Mouse (Mus musculus) MEL (cell line): ENCODE measurements at regions not wholly inside any gene's neighbourhood (a gene's known extent, or its start where the extent isn't known, plus 50 kb on each side); places are given as distances from the start of the nearest gene placed in this dataset.

Experiments used
- DNase-seq: peaks from one replicate; pipeline ENCODE4 v3.0.0; 2011; ENCODE audit warnings: low read depth, low spot score
- H3K27ac ChIP-seq: 2 replicates; pipeline ENCODE4 v1.5.1; 2012; ENCODE audit warnings: low read depth, mild to moderate bottlenecking, control low read depth, low read length, moderate library complexity; ENCODE audit not compliant: control insufficient read depth
- H3K27me3 ChIP-seq, 2 experiments: fragments of 150-350 bp in 1 of 2; sonication (generic) in 1 of 2; 2 replicates each; pipeline ENCODE4 v1.6.1; 2012; ENCODE audit warnings: low read length in 2 of 2, mild to moderate bottlenecking in 2 of 2, improper control_type of control experiment in 1 of 2, moderate library complexity in 1 of 2; ENCODE audit not compliant: insufficient read depth in 2 of 2, control insufficient read depth in 1 of 2
- H3K36me3 ChIP-seq, 2 experiments: 2 replicates each; pipeline ENCODE4 v1.6.1; 2012 to 2014; ENCODE audit warnings: low read length in 2 of 2, improper control_type of control experiment in 1 of 2, inconsistent platforms in 1 of 2, mild to moderate bottlenecking in 1 of 2; ENCODE audit not compliant: insufficient read depth in 2 of 2, control insufficient read depth in 1 of 2
- H3K4me1 ChIP-seq, 2 experiments: fragments of 150-350 bp in 1 of 2; sonication (generic) in 1 of 2; 2 replicates each; pipeline ENCODE4 v1.6.1; 2012; ENCODE audit warnings: low read length in 2 of 2, improper control_type of control experiment in 1 of 2, mild to moderate bottlenecking in 1 of 2; ENCODE audit not compliant: insufficient read depth in 2 of 2, control insufficient read depth in 1 of 2
- H3K4me3 ChIP-seq, 2 experiments: fragments of 150-350 bp in 1 of 2; sonication (generic) in 1 of 2; 2 replicates each; pipeline ENCODE4 v1.5.1; 2012; ENCODE audit warnings: low read depth in 2 of 2, low read length in 2 of 2, mild to moderate bottlenecking in 2 of 2, moderate library complexity in 2 of 2, control low read depth in 1 of 2, improper control_type of control experiment in 1 of 2; ENCODE audit not compliant: control insufficient read depth in 1 of 2, insufficient read depth in 1 of 2
- H3K79me2 ChIP-seq: 2 replicates; pipeline ENCODE4 v1.6.1; 2012; ENCODE audit warnings: mild to moderate bottlenecking, low read length, moderate library complexity; ENCODE audit not compliant: control insufficient read depth, poor library complexity, insufficient read depth
- H3K9ac ChIP-seq: 2 replicates; pipeline ENCODE4 v1.6.1; 2012; ENCODE audit warnings: low read depth, mild to moderate bottlenecking, control low read depth, low read length, moderate library complexity; ENCODE audit not compliant: control insufficient read depth, poor library complexity, severe bottlenecking
- H3K9me3 ChIP-seq: fragments of 150-350 bp; sonication (generic); replicated peaks from 2 replicates; pipeline ENCODE4 v1.6.1; 2012; ENCODE audit warnings: mild to moderate bottlenecking, low read length, improper control_type of control experiment, moderate library complexity; ENCODE audit not compliant: insufficient read depth
- CHD2 ChIP-seq: IDR thresholded peaks from 2 replicates; pipeline ENCODE4 v1.6.1; 2011; ENCODE audit warnings: low read length, improper control_type of control experiment
- CTCF ChIP-seq, 3 experiments: IDR thresholded peaks in 2 of 3; conservative IDR thresholded peaks in 1 of 3; 2 replicates each; pipeline ENCODE4 v1.5.1; 2011 to 2012; ENCODE audit warnings: low read length in 3 of 3, low read depth in 2 of 3, mild to moderate bottlenecking in 2 of 3, improper control_type of control experiment in 1 of 3, inconsistent platforms in 1 of 3, mixed read lengths in 1 of 3, moderate library complexity in 1 of 3; ENCODE audit not compliant: control insufficient read depth in 1 of 3, insufficient read depth in 1 of 3, poor library complexity in 1 of 3, severe bottlenecking in 1 of 3
- E2F4 ChIP-seq: IDR thresholded peaks from 2 replicates; pipeline ENCODE4 v1.6.1; 2011; ENCODE audit warnings: low read depth, low read length, improper control_type of control experiment, borderline replicate concordance
- ELF1 ChIP-seq: IDR thresholded peaks from 2 replicates; pipeline ENCODE4 v1.6.1; 2014; ENCODE audit warnings: low read depth, mild to moderate bottlenecking, inconsistent platforms, low read length, improper control_type of control experiment, moderate library complexity
- ETS1 ChIP-seq: IDR thresholded peaks from 2 replicates; pipeline ENCODE4 v1.6.1; 2012; ENCODE audit warnings: low read depth, mild to moderate bottlenecking, inconsistent platforms, low read length, improper control_type of control experiment, moderate library complexity
- GABPA ChIP-seq: IDR thresholded peaks from 2 replicates; pipeline ENCODE4 v1.6.1; 2012; ENCODE audit warnings: low read depth, mild to moderate bottlenecking, inconsistent platforms, low read length, improper control_type of control experiment, moderate library complexity
- GATA1 ChIP-seq: IDR thresholded peaks from 2 replicates; pipeline ENCODE4 v1.6.1; 2011; ENCODE audit warnings: low read depth, low read length, improper control_type of control experiment
- HCFC1 ChIP-seq: IDR thresholded peaks from 2 replicates; pipeline ENCODE4 v1.6.1; 2012; ENCODE audit warnings: low read depth, mild to moderate bottlenecking, inconsistent platforms, low read length, improper control_type of control experiment, moderate library complexity
- JUND ChIP-seq: IDR thresholded peaks from 2 replicates; pipeline ENCODE4 v1.6.1; 2011; ENCODE audit warnings: low read depth, mild to moderate bottlenecking, improper control_type of control experiment, low read length
- KAT2A ChIP-seq: conservative IDR thresholded peaks from 2 replicates; pipeline ENCODE4 v1.6.1; 2012; ENCODE audit warnings: low read depth, low read length, improper control_type of control experiment, inconsistent platforms
- MAFK ChIP-seq: IDR thresholded peaks from 2 replicates; pipeline ENCODE4 v1.6.1; 2011; ENCODE audit warnings: low read depth, mild to moderate bottlenecking, low read length, improper control_type of control experiment, borderline replicate concordance
- MAX ChIP-seq: IDR thresholded peaks from 2 replicates; pipeline ENCODE4 v1.6.1; 2011; ENCODE audit warnings: low read length, improper control_type of control experiment
- MAZ ChIP-seq: IDR thresholded peaks from 2 replicates; pipeline ENCODE4 v1.6.1; 2012; ENCODE audit warnings: low read depth, mild to moderate bottlenecking, inconsistent platforms, low read length, improper control_type of control experiment
- MXI1 ChIP-seq: IDR thresholded peaks from 2 replicates; pipeline ENCODE4 v1.6.1; 2011; ENCODE audit warnings: mild to moderate bottlenecking, low read depth, low read length, improper control_type of control experiment
- NELFE ChIP-seq: IDR thresholded peaks from 2 replicates; pipeline ENCODE4 v1.6.1; 2011; ENCODE audit warnings: low read depth, low read length, improper control_type of control experiment
- NRF1 ChIP-seq: IDR thresholded peaks from 2 replicates; pipeline ENCODE4 v1.6.1; 2014; ENCODE audit warnings: low read depth, mild to moderate bottlenecking, inconsistent platforms, low read length, improper control_type of control experiment, moderate library complexity; ENCODE audit not compliant: poor library complexity, insufficient read depth, severe bottlenecking
- POLR2AphosphoS2 ChIP-seq: IDR thresholded peaks from 2 replicates; pipeline ENCODE4 v1.6.1; 2011; ENCODE audit warnings: low read length, improper control_type of control experiment
- POLR2AphosphoS5 ChIP-seq: IDR thresholded peaks from 2 replicates; pipeline ENCODE4 v1.6.1; 2012; ENCODE audit warnings: low read depth, borderline replicate concordance, mild to moderate bottlenecking, inconsistent platforms, low read length, moderate library complexity, mixed read lengths
- RAD21 ChIP-seq: IDR thresholded peaks from 2 replicates; pipeline ENCODE4 v1.6.1; 2011; ENCODE audit warnings: mild to moderate bottlenecking, low read depth, low read length, improper control_type of control experiment
- RCOR1 ChIP-seq: IDR thresholded peaks from 2 replicates; pipeline ENCODE4 v1.6.1; 2012; ENCODE audit warnings: low read depth, mild to moderate bottlenecking, inconsistent platforms, low read length, improper control_type of control experiment
- SIN3A ChIP-seq: IDR thresholded peaks from 2 replicates; pipeline ENCODE4 v1.6.1; 2012; ENCODE audit warnings: low read length, improper control_type of control experiment, inconsistent platforms
- TBP ChIP-seq: IDR thresholded peaks from 2 replicates; pipeline ENCODE4 v1.8.0; 2011; ENCODE audit warnings: low read depth, low read length, improper control_type of control experiment
- TCF12 ChIP-seq: IDR thresholded peaks from 2 replicates; pipeline ENCODE4 v1.6.1; 2014; ENCODE audit warnings: low read depth, mild to moderate bottlenecking, inconsistent platforms, low read length, improper control_type of control experiment, moderate library complexity
- ZC3H11A ChIP-seq: IDR thresholded peaks from 2 replicates; pipeline ENCODE4 v1.6.1; 2012; ENCODE audit warnings: low read depth, mild to moderate bottlenecking, inconsistent platforms, low read length, improper control_type of control experiment
- ZMIZ1 ChIP-seq: IDR thresholded peaks from 2 replicates; pipeline ENCODE4 v1.6.1; 2012; ENCODE audit warnings: low read depth, mild to moderate bottlenecking, inconsistent platforms, low read length, improper control_type of control experiment, moderate library complexity

DNA sequence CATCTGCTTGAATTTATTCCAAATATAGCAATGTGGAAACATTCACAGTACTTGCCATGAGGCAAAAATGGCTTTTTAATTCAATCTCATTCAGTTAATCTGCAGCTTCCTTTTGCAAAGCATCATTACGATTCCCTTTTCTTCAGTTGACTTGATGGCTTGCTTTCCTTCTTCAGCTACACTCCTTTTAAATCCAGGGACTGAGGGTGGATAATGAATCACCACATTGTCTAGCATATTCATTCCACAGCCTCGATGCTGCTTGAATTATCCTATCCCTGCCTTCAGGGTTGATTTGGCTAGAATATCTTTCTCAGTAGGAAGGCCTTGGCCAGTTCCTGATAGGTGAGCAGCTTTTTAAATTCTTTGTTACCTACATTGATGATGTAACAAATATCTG, 128.4 kb downstream of the Trib2 start:
- no peak overlapping the region for H3K4me3 ChIP-seq
- H3K9ac ChIP-seq = no peak overlapping the region
- no peaks in the 10 kb centered on the region for H3K4me1 ChIP-seq
- no peaks in the 10 kb centered on the region for H3K9me3 ChIP-seq
- H3K79me2 ChIP-seq = no peaks in the 10 kb centered on the region
- H3K36me3 ChIP-seq = no peaks in the 10 kb centered on the region
- no peaks in the 10 kb centered on the region for H3K27me3 ChIP-seq
- H3K27ac ChIP-seq = no peak overlapping the region
- TF ChIP-seq ZMIZ1 = no peak
- no peak for TF ChIP-seq TBP
- no peak for TF ChIP-seq CHD2
- no peak for TF ChIP-seq TCF12
- TF ChIP-seq GATA1 = no peak
- no peak for TF ChIP-seq RAD21
- no peak for TF ChIP-seq MAX
- TF ChIP-seq ZC3H11A = no peak
- TF ChIP-seq GABPA = no peak
- no peak for TF ChIP-seq SIN3A
- no peak for TF ChIP-seq JUND
- no peak for TF ChIP-seq E2F4
- no peak for DNase-seq

DNA sequence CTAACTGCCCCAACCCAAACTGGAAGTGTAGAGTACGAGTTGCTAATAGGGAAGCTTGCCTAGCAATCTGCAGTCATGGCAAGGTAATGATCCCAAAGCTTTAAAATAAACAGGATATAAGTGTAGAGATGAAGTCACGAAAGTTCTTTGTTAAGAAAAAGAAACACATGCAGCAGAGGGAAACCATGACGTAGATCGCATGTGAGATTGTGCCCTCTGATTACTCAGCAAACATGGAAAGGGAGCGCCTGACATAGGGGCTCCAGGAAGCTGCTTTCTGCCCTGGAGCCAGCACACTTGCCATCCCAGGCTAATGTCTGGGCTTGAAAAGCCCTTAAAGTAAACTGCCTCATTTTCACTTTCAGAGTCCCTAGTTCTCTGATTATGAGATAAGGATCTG, 132.4 kb downstream of the Trib2 start:
- Histone ChIP-seq H3K9me3 (no peaks in the 10 kb centered on the region), H3K36me3 (no peaks in the 10 kb centered on the region), H3K79me2 (no peaks in the 10 kb centered on the region), H3K4me1 (no peaks in the 10 kb centered on the region), H3K27ac (no peak overlapping the region), H3K9ac (no peak overlapping the region), H3K27me3 (peaks cover 0 to 1% of the 10 kb centered on the region in 2 experiments; a peak in 3 of 4 replicates), H3K4me3 (no peak overlapping the region)
- no peak for DNase-seq
- TF ChIP-seq MXI1 = no peak
- no peak for TF ChIP-seq MAFK
- no peak for TF ChIP-seq GABPA
- TF ChIP-seq CTCF (IDR thresholded peaks at IDR 0.05 in 2 of 3, conservative IDR thresholded peaks at IDR 0.05 in 1 of 3; ENCODE audit: control insufficient read depth in 1 of 3, insufficient read depth in 1 of 3, low read depth in 2 of 3, low read length in 3 of 3, poor library complexity in 1 of 3, severe bottlenecking in 1 of 3) = no peak
- no peak for TF ChIP-seq NRF1
- TF ChIP-seq NELFE = no peak
- no peak for TF ChIP-seq ETS1
- TF ChIP-seq HCFC1 = no peak
- no peak for TF ChIP-seq POLR2AphosphoS5
- no peak for TF ChIP-seq RAD21
- TF ChIP-seq CHD2 = no peak
- no peak for TF ChIP-seq TBP
- no peak for TF ChIP-seq RCOR1
- TF ChIP-seq MAX = no peak
- no peak for TF ChIP-seq POLR2AphosphoS2
- no peak for TF ChIP-seq ELF1
- no peak for TF ChIP-seq KAT2A
- TF ChIP-seq MAZ = no peak
- no peak for TF ChIP-seq ZMIZ1
